18 mouse cellular contexts compared by ENCODE assay signal in genomic region chr2:27390325-27390724, GRCm38 (mm10). TPM values are rescaled to one million over a fixed set of nuclear protein-coding genes. Genes with fewer than 3 reads are reported as not detected.
DNase-seq lines count a peak whose midpoint lies in the region; ATAC-seq and TF ChIP-seq lines count a peak whose summit lies in the region.
"Had no signal": no experiment of that assay in that cellular context is flagged by ENCODE, and none has a peak within 500 bp of the region (broad histone marks: within the 10 kb centered on the region; RNA-seq: fewer than 3 reads in every experiment).

No protein-coding gene starts in this region.

- peaks cover 56% of the 10 kb centered on the region for H3K4me1 ChIP-seq in forebrain, embryonic 12.5 days
- peaks cover 38% of the 10 kb centered on the region for H3K4me1 ChIP-seq in forebrain, embryonic 16.5 days (replicated peaks; ENCODE audit: control insufficient read depth, insufficient read depth, low read length)
- H3K4me1 ChIP-seq in lung, embryonic 16.5 days (replicated peaks; ENCODE audit: control insufficient read depth, insufficient read depth, low read length), result peaks cover 31% of the 10 kb centered on the region
- peaks cover 9% of the 10 kb centered on the region for H3K4me1 ChIP-seq in stomach, postnatal 0 days (replicated peaks; ENCODE audit: control insufficient read depth, insufficient read depth)

- no peaks in the 10 kb centered on the region for H3K9me3 ChIP-seq in forebrain, embryonic 12.5 days
- no peaks in the 10 kb centered on the region for H3K9me3 ChIP-seq in forebrain, embryonic 16.5 days (ENCODE audit: control insufficient read depth, low read length)
- no peaks in the 10 kb centered on the region for H3K9me3 ChIP-seq in lung, embryonic 16.5 days (ENCODE audit: control insufficient read depth, low read length)
- no peaks in the 10 kb centered on the region for H3K9me3 ChIP-seq in stomach, postnatal 0 days (ENCODE audit: control insufficient read depth, low read length)
- H3K9me3 ChIP-seq: neural tube, embryonic 12.5 days had no signal

- no peak overlapping the region for H3K4me3 ChIP-seq in forebrain, embryonic 12.5 days (replicated peaks)
- no peak overlapping the region for H3K4me3 ChIP-seq in forebrain, embryonic 16.5 days (replicated peaks; ENCODE audit: low read length)
- no peak overlapping the region for H3K4me3 ChIP-seq in lung, embryonic 16.5 days (ENCODE audit: low read length)
- H3K4me3 ChIP-seq in stomach, postnatal 0 days (ENCODE audit: low read depth, low read length), result no peak overlapping the region
- H3K4me3 ChIP-seq: erythroblast, embryonic 14.5 days; neural tube, embryonic 12.5 days had no signal

- no peak for TF ChIP-seq CTCF in stomach, postnatal 0 days (IDR thresholded peaks at IDR 0.05; ENCODE audit: low read depth)

- H3K27ac ChIP-seq in forebrain, embryonic 12.5 days, result 0 out of 2 replicates have a peak overlapping the region, but pooled peaks have one; percentile 25
- H3K27ac ChIP-seq in forebrain, embryonic 16.5 days (ENCODE audit: low read length), result no peak overlapping the region
- H3K27ac ChIP-seq in lung, embryonic 16.5 days (ENCODE audit: low read length), result peak overlapping the region; percentile 51
- no peak overlapping the region for H3K27ac ChIP-seq in stomach, postnatal 0 days (replicated peaks)
- H3K27ac ChIP-seq: neural tube, embryonic 12.5 days had no signal

- WGBS in forebrain, embryonic 12.5 days, result 65% methylated on average over 8 of the region's 8 CpGs
- WGBS in forebrain, embryonic 16.5 days, result 71% methylated on average over 8 of the region's 8 CpGs
- WGBS in lung, embryonic 16.5 days, result 58% methylated on average over 8 of the region's 8 CpGs
- 60% methylated on average over 8 of the region's 8 CpGs for WGBS in stomach, postnatal 0 days

- H3K27me3 ChIP-seq in forebrain, embryonic 12.5 days, result no peaks in the 10 kb centered on the region
- H3K27me3 ChIP-seq in forebrain, embryonic 16.5 days (replicated peaks; ENCODE audit: control insufficient read depth, insufficient read depth, low read length), result no peaks in the 10 kb centered on the region
- no peaks in the 10 kb centered on the region for H3K27me3 ChIP-seq in lung, embryonic 16.5 days (ENCODE audit: control insufficient read depth, insufficient read depth, low read depth, low read length)
- no peaks in the 10 kb centered on the region for H3K27me3 ChIP-seq in stomach, postnatal 0 days (ENCODE audit: control insufficient read depth, insufficient read depth, low read length)
- H3K27me3 ChIP-seq: neural tube, embryonic 12.5 days had no signal

- no peak overlapping the region for H3K4me2 ChIP-seq in forebrain, embryonic 12.5 days
- H3K4me2 ChIP-seq in forebrain, embryonic 16.5 days (ENCODE audit: low read length), result no peak overlapping the region
- H3K4me2 ChIP-seq in lung, embryonic 16.5 days (ENCODE audit: low read depth, low read length), result no peak overlapping the region
- H3K4me2 ChIP-seq in stomach, postnatal 0 days (replicated peaks; ENCODE audit: low read depth), result no peak overlapping the region
- H3K4me2 ChIP-seq: midbrain, embryonic 11.5 days had no signal

- no peak for TF ChIP-seq EP300 in stomach, postnatal 0 days (optimal IDR thresholded peaks at IDR 0.05)

- ATAC-seq in forebrain, embryonic 12.5 days (ENCODE audit: low FRiP score), result no peak
- no peak for ATAC-seq in forebrain, embryonic 16.5 days
- peak; percentile 36 for ATAC-seq in lung, embryonic 16.5 days (ENCODE audit: low read depth)
- ATAC-seq in stomach, postnatal 0 days (ENCODE audit: low FRiP score, low TSS enrichment), result 0 out of 2 replicates have a peak, but pooled peaks have one; percentile 41
- ATAC-seq: activated CD4-positive, CD25-positive, alpha-beta regulatory T cell, adult 4 months; inflammation-experienced regulatory T-cells, adult 6 months had no signal

- no peak for DNase-seq in lung, postnatal 36 days
- peak; percentile 70 for DNase-seq in kidney, postnatal 14 days
- no peak for DNase-seq in stomach, postnatal 0 days (ENCODE audit: low spot score)
- DNase-seq in cerebellum, postnatal 36 days, result no peak
- no peak for DNase-seq in frontal cortex, postnatal 10 days (ENCODE audit: low spot score in 2 of 2)
- DNase-seq: cerebellum, postnatal 14 days; gastrocnemius, postnatal 25 days; left cerebral cortex, postnatal 4 days; right cerebral cortex, postnatal 14 days; thymus, adult 18-20 months had no signal

- H3K9ac ChIP-seq in forebrain, embryonic 12.5 days, result no peak overlapping the region
- no peak overlapping the region for H3K9ac ChIP-seq in forebrain, embryonic 16.5 days (replicated peaks; ENCODE audit: low read depth, low read length)
- H3K9ac ChIP-seq in lung, embryonic 16.5 days (ENCODE audit: low read length), result peak overlapping the region; percentile 39; the same call in 1 of the 2 replicates
- H3K9ac ChIP-seq in stomach, postnatal 0 days (ENCODE audit: low read length), result no peak overlapping the region
- H3K9ac ChIP-seq: neural tube, embryonic 12.5 days had no signal

- H3K36me3 ChIP-seq in forebrain, embryonic 12.5 days (replicated peaks), result peaks cover 10% of the 10 kb centered on the region
- H3K36me3 ChIP-seq in forebrain, embryonic 16.5 days (ENCODE audit: control insufficient read depth, insufficient read depth), result 0 out of 2 replicates have a peak, but pooled peaks cover 2% of the 10 kb centered on the region
- H3K36me3 ChIP-seq in lung, embryonic 16.5 days (ENCODE audit: control insufficient read depth, insufficient read depth, low read length), result peaks cover 1% of the 10 kb centered on the region; the same call in 1 of the 2 replicates
- no peaks in the 10 kb centered on the region for H3K36me3 ChIP-seq in stomach, postnatal 0 days (ENCODE audit: control insufficient read depth, insufficient read depth, low read length)

RNA-seq across cellular contexts. Expression of gene Vav2, which starts 36.5 kb away (rescaled TPM):
- polyA plus RNA-seq in forebrain, embryonic 12.5 days (2016; fragmentation: Nextera tagmentation; extraction: Ambion mirVana), result 15.0 and 17.2 TPM in 2 replicates
- 11.9 and 13.1 TPM in 2 replicates for polyA plus RNA-seq in forebrain, embryonic 16.5 days (2015; fragmentation: Nextera tagmentation; extraction: Ambion mirVana)
- polyA plus RNA-seq in lung, embryonic 16.5 days (2015; fragmentation: Nextera tagmentation; extraction: Ambion mirVana), result 8.6 and 8.7 TPM in 2 replicates
- polyA plus RNA-seq in stomach, postnatal 0 days (2015; fragmentation: Nextera tagmentation; extraction: Ambion mirVana), result 2.7 and 2.9 TPM in 2 replicates

RNA-seq across cellular contexts. Expression of gene Brd3os, which starts 51.8 kb away (rescaled TPM):
- polyA plus RNA-seq in forebrain, embryonic 12.5 days (2016; fragmentation: Nextera tagmentation; extraction: Ambion mirVana), result 16.4 and 18.4 TPM in 2 replicates
- 31.6 and 34.3 TPM in 2 replicates for polyA plus RNA-seq in forebrain, embryonic 16.5 days (2015; fragmentation: Nextera tagmentation; extraction: Ambion mirVana)
- polyA plus RNA-seq in lung, embryonic 16.5 days (2015; fragmentation: Nextera tagmentation; extraction: Ambion mirVana), result 7.6 and 7.9 TPM in 2 replicates
- polyA plus RNA-seq in stomach, postnatal 0 days (2015; fragmentation: Nextera tagmentation; extraction: Ambion mirVana), result 2.8 and 3.4 TPM in 2 replicates
- polyA plus RNA-seq: erythroblast, embryonic 14.5 days; inflammation-experienced regulatory T-cells, adult 6 months had no signal

Comparison
In these comparisons a context has a peak if more than half of its experiments do, and no peak if none do; other contexts are left out.
1. H3K27ac ChIP-seq: peak in forebrain, embryonic 12.5 days (single experiment) and lung, embryonic 16.5 days (single experiment); none in forebrain, embryonic 16.5 days (single experiment) and stomach, postnatal 0 days (single experiment).
2. ATAC-seq: peak in lung, embryonic 16.5 days (single experiment) and stomach, postnatal 0 days (single experiment); none in forebrain, embryonic 12.5 days (single experiment) and forebrain, embryonic 16.5 days (single experiment).